ENCODE assay signal across 13 mouse cellular contexts in genomic region chr4:27987986-27988423, GRCm38 (mm10).
DNase-seq lines count a peak whose midpoint lies in the region; ATAC-seq and TF ChIP-seq lines count a peak whose summit lies in the region.
"Had no signal": no experiment of that assay in that cellular context is flagged by ENCODE, and none has a peak within 500 bp of the region (broad histone marks: within the 10 kb centered on the region; RNA-seq: fewer than 3 reads in every experiment).

No protein-coding gene starts in this region.

- peak; percentile 5 for DNase-seq in embryonic facial prominence, embryonic 14.5 days (ENCODE audit: low spot score)
- peak; percentile 77 for DNase-seq in midbrain, embryonic 10.5 days (ENCODE audit: low spot score)
- DNase-seq in retina, postnatal 1 day = peak; percentile 57
- DNase-seq in right cerebral cortex, adult 2 months (ENCODE audit: low spot score in 2 of 2) = no peak
- no peak for DNase-seq in spleen, postnatal 14 days (ENCODE audit: low spot score in 2 of 2)
- no peak for DNase-seq in layer of hippocampus, adult 2 months (ENCODE audit: low spot score in 2 of 2)
- DNase-seq: adrenal gland, adult 2 months; kidney, postnatal 36 days; liver had no signal

- ATAC-seq in heart, embryonic 14.5 days (ENCODE audit: insufficient number of reproducible peaks, insufficient read depth, low FRiP score, low read depth) = no peak
- ATAC-seq in heart, embryonic 11.5 days (replicated peaks; ENCODE audit: insufficient number of reproducible peaks, low FRiP score, low TSS enrichment) = no peak
- ATAC-seq in embryonic facial prominence, embryonic 14.5 days (ENCODE audit: low read depth) = no peak
- ATAC-seq: intestine, embryonic 15.5 days had no signal

- H3K36me3 ChIP-seq in heart, embryonic 14.5 days (ENCODE audit: control insufficient read depth, insufficient read depth, low read length) = no peaks in the 10 kb centered on the region
- no peaks in the 10 kb centered on the region for H3K36me3 ChIP-seq in heart, embryonic 11.5 days (ENCODE audit: control insufficient read depth, insufficient read depth, low read length)
- H3K36me3 ChIP-seq in embryonic facial prominence, embryonic 14.5 days (ENCODE audit: control insufficient read depth, insufficient read depth, low read length) = no peaks in the 10 kb centered on the region
- H3K36me3 ChIP-seq in midbrain, embryonic 10.5 days = no peaks in the 10 kb centered on the region
- H3K36me3 ChIP-seq: intestine, embryonic 15.5 days had no signal

- no peak for TF ChIP-seq CTCF in layer of hippocampus, adult 2 months (conservative IDR thresholded peaks at IDR 0.05)

- peak overlapping the region; percentile 39 for H3K4me2 ChIP-seq in heart, embryonic 14.5 days (ENCODE audit: low read length)
- H3K4me2 ChIP-seq in heart, embryonic 11.5 days = no peak overlapping the region
- no peak overlapping the region for H3K4me2 ChIP-seq in embryonic facial prominence, embryonic 14.5 days (ENCODE audit: low read depth, low read length)
- H3K4me2 ChIP-seq: intestine, embryonic 15.5 days had no signal

- 0 out of 4 replicates have a peak, but pooled peaks cover 0 to 4% of the 10 kb centered on the region in 2 experiments for H3K4me1 ChIP-seq in heart, embryonic 14.5 days (ENCODE audit: control insufficient read depth in 2 of 2, insufficient read depth in 2 of 2, low read length in 2 of 2)
- H3K4me1 ChIP-seq in heart, embryonic 11.5 days (ENCODE audit: control insufficient read depth, insufficient read depth, low read length) = no peaks in the 10 kb centered on the region
- H3K4me1 ChIP-seq in embryonic facial prominence, embryonic 14.5 days (ENCODE audit: control insufficient read depth, insufficient read depth, low read length) = no peaks in the 10 kb centered on the region
- peaks cover 16% of the 10 kb centered on the region for H3K4me1 ChIP-seq in midbrain, embryonic 10.5 days
- H3K4me1 ChIP-seq: intestine, embryonic 15.5 days had no signal

- H3K4me3 ChIP-seq in heart, embryonic 14.5 days (ENCODE audit: control insufficient read depth in 1 of 2, insufficient read depth in 1 of 2, low read depth in 1 of 2, low read length in 2 of 2) = no peak overlapping the region
- H3K4me3 ChIP-seq in heart, embryonic 11.5 days (ENCODE audit: low read depth, low read length) = no peak overlapping the region
- H3K4me3 ChIP-seq in embryonic facial prominence, embryonic 14.5 days (ENCODE audit: low read depth, low read length) = no peak overlapping the region
- H3K4me3 ChIP-seq in midbrain, embryonic 10.5 days = no peak overlapping the region
- no peak overlapping the region for H3K4me3 ChIP-seq in layer of hippocampus, adult 2 months
- H3K4me3 ChIP-seq: intestine, embryonic 15.5 days; left cerebral cortex, adult 2 months had no signal

- 45% methylated on average over 4 of the region's 4 CpGs for WGBS in heart, embryonic 14.5 days
- 56% methylated on average over 4 of the region's 4 CpGs for WGBS in heart, embryonic 11.5 days (ENCODE audit: insufficient replicate concordance)
- WGBS in embryonic facial prominence, embryonic 14.5 days = 35% methylated on average over 4 of the region's 4 CpGs
- 21% methylated on average over 4 of the region's 4 CpGs for WGBS in midbrain, embryonic 10.5 days

- H3K27ac ChIP-seq in heart, embryonic 14.5 days (replicated peaks in 1 of 2; ENCODE audit: control insufficient read depth in 1 of 2, insufficient read depth in 1 of 2, low read depth in 2 of 2, low read length in 2 of 2) = no peak overlapping the region
- H3K27ac ChIP-seq in heart, embryonic 11.5 days (ENCODE audit: low read depth, low read length) = no peak overlapping the region
- H3K27ac ChIP-seq in embryonic facial prominence, embryonic 14.5 days (replicated peaks; ENCODE audit: low read depth, low read length) = no peak overlapping the region
- no peak overlapping the region for H3K27ac ChIP-seq in midbrain, embryonic 10.5 days (replicated peaks)
- H3K27ac ChIP-seq in layer of hippocampus, adult 2 months = no peak overlapping the region
- H3K27ac ChIP-seq: intestine, embryonic 15.5 days; left cerebral cortex, adult 2 months had no signal

- H3K9me3 ChIP-seq in heart, embryonic 14.5 days (ENCODE audit: control insufficient read depth, low read length) = no peaks in the 10 kb centered on the region
- no peaks in the 10 kb centered on the region for H3K9me3 ChIP-seq in heart, embryonic 11.5 days (replicated peaks; ENCODE audit: control insufficient read depth, low read length)
- no peaks in the 10 kb centered on the region for H3K9me3 ChIP-seq in embryonic facial prominence, embryonic 14.5 days (ENCODE audit: control insufficient read depth, low read length)
- H3K9me3 ChIP-seq in midbrain, embryonic 10.5 days (replicated peaks) = no peaks in the 10 kb centered on the region
- H3K9me3 ChIP-seq: intestine, embryonic 15.5 days had no signal

- H3K9ac ChIP-seq in heart, embryonic 14.5 days (ENCODE audit: low read length) = no peak overlapping the region
- no peak overlapping the region for H3K9ac ChIP-seq in heart, embryonic 11.5 days (ENCODE audit: low read depth, low read length)
- no peak overlapping the region for H3K9ac ChIP-seq in embryonic facial prominence, embryonic 14.5 days (ENCODE audit: low read depth, low read length)
- H3K9ac ChIP-seq: intestine, embryonic 15.5 days had no signal

- no peaks in the 10 kb centered on the region for H3K27me3 ChIP-seq in heart, embryonic 14.5 days (ENCODE audit: control insufficient read depth, insufficient read depth, low read length)
- H3K27me3 ChIP-seq in heart, embryonic 11.5 days (ENCODE audit: control insufficient read depth, insufficient read depth, low read length) = no peaks in the 10 kb centered on the region
- no peaks in the 10 kb centered on the region for H3K27me3 ChIP-seq in embryonic facial prominence, embryonic 14.5 days (replicated peaks; ENCODE audit: control insufficient read depth, insufficient read depth, low read length)
- peaks cover 74% of the 10 kb centered on the region for H3K27me3 ChIP-seq in midbrain, embryonic 10.5 days (ENCODE audit: low read depth, poor library complexity, severe bottlenecking)
- H3K27me3 ChIP-seq: intestine, embryonic 15.5 days had no signal

Comparison
In these comparisons a context has a peak if more than half of its experiments do, and no peak if none do; other contexts are left out.
1. DNase-seq: peak in embryonic facial prominence, embryonic 14.5 days (single experiment), midbrain, embryonic 10.5 days (single experiment) and retina, postnatal 1 day (single experiment); none in right cerebral cortex, adult 2 months (0 of 2), spleen, postnatal 14 days (0 of 2) and layer of hippocampus, adult 2 months (0 of 2).